Mouse (Mus musculus) stomach, postnatal 0 days (tissue): ENCODE data around the gene Cd28. TPM values are rescaled to one million over a fixed set of nuclear protein-coding genes. Genes with fewer than 3 reads are reported as not detected.

Experiments
- ATAC-seq: fragments of 200-750 bp; cut with Nextera tagmentation; 2 replicates; pipeline ENCODE4 v1.8.0; 2017; ENCODE audit not compliant: low FRiP score, low TSS enrichment
- DNase-seq: peaks from one replicate; pipeline ENCODE4 v3.0.0-alpha.2; 2016; ENCODE audit warnings: low spot score
- H3K27ac ChIP-seq: fragments of 300-500 bp; sonication (generic); replicated peaks from 2 replicates; pipeline ENCODE4 v1.5.1; 2014; ENCODE audit warnings: mild to moderate bottlenecking, control low read depth
- H3K27me3 ChIP-seq: fragments of 300-500 bp; sonication (generic); 2 replicates; pipeline ENCODE4 v1.6.1; 2014; ENCODE audit warnings: low read length; ENCODE audit not compliant: control insufficient read depth, insufficient read depth
- H3K36me3 ChIP-seq: fragments of 300-500 bp; sonication (generic); 2 replicates; pipeline ENCODE4 v1.6.1; 2014; ENCODE audit warnings: low read length, mixed read lengths; ENCODE audit not compliant: control insufficient read depth, insufficient read depth
- H3K4me1 ChIP-seq: fragments of 300-500 bp; sonication (generic); replicated peaks from 2 replicates; pipeline ENCODE4 v1.6.1; 2014; ENCODE audit warnings: antibody characterized with exemption; ENCODE audit not compliant: control insufficient read depth, insufficient read depth
- H3K4me2 ChIP-seq: fragments of 300-500 bp; sonication (generic); replicated peaks from 2 replicates; pipeline ENCODE4 v1.6.1; 2014; ENCODE audit warnings: low read depth, mild to moderate bottlenecking, control low read depth, moderate library complexity
- H3K4me3 ChIP-seq: fragments of 300-500 bp; sonication (generic); 2 replicates; pipeline ENCODE4 v1.5.1; 2014; ENCODE audit warnings: low read depth, low read length, control low read depth
- H3K9ac ChIP-seq: fragments of 300-500 bp; sonication (generic); 2 replicates; pipeline ENCODE4 v1.6.1; 2014; ENCODE audit warnings: mild to moderate bottlenecking, low read length, control low read depth, mixed read lengths
- H3K9me3 ChIP-seq: fragments of 300-500 bp; sonication (generic); 2 replicates; pipeline ENCODE4 v1.6.1; 2016; ENCODE audit warnings: low read length; ENCODE audit not compliant: control insufficient read depth
- CTCF ChIP-seq: IDR thresholded peaks from 2 replicates; pipeline ENCODE4 v1.5.1; 2016; ENCODE audit warnings: antibody characterized with exemption, low read depth, mild to moderate bottlenecking, moderate library complexity
- EP300 ChIP-seq: optimal IDR thresholded peaks from 2 replicates; pipeline ENCODE3; 2016; ENCODE audit warnings: antibody characterized with exemption
- WGBS: fragments of 180-500 bp; shearing (Covaris S2); extraction: QIAGEN DNeasy Blood & Tissue Kit; methylation state at CpG from one replicate; pipeline ENCODE4 v1.1.7; 2014; 5-methylcytosine and 5-hydroxymethylcytosine counted together
- polyA plus RNA-seq: library from polyadenylated mRNA; unstranded; fragments of >200 nt; fragmentation: Nextera tagmentation; extraction: Ambion mirVana; gene quantifications from 2 replicates; pipeline ENCODE4 v1.2.1, GENCODE M21; 2015

Gene Cd28
- 0.06 and 0.18 TPM in 2 replicates for polyA plus RNA-seq

DNA sequence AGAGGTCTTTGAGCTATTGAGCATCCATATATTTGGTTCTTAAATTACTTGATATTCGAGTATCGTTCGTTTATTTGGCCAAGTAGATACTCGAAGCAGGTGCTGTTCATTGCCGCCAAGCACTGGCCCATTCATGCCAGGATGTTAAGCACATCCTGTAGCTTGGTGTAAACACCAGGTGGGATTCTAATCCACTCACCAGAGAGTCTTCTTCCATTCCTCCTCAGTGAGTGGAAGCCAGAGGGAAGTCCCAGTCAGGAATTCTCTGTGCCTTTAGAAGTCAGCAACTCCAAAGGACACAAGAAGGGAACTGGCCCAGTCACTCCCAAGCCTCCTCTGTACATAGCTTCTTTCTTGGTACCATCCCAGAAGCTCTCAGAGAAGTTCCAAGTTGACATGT is at the start of gene Cd28:
Gene Cd28 (plus strand): TSS at position 234 of the 400 bp plus-strand sequence.
- Histone ChIP-seq H3K4me2 (no peak within 1 kb of the TSS), H3K9me3 (no peaks in the 10 kb centered on the region), H3K4me1 (no peaks in the 10 kb centered on the region), H3K27me3 (no peaks in the 10 kb centered on the region), H3K36me3 (no peaks in the 10 kb centered on the region), H3K4me3 (no peak within 1 kb of the TSS), H3K27ac (no peak within 1 kb of the TSS), H3K9ac (no peak within 1 kb of the TSS)
- TF ChIP-seq EP300 (no peak), CTCF (no peak)
- DNase-seq: no peak
- no peak for ATAC-seq
- 83% methylated on average over 5 of the region's 5 CpGs for WGBS

DNA sequence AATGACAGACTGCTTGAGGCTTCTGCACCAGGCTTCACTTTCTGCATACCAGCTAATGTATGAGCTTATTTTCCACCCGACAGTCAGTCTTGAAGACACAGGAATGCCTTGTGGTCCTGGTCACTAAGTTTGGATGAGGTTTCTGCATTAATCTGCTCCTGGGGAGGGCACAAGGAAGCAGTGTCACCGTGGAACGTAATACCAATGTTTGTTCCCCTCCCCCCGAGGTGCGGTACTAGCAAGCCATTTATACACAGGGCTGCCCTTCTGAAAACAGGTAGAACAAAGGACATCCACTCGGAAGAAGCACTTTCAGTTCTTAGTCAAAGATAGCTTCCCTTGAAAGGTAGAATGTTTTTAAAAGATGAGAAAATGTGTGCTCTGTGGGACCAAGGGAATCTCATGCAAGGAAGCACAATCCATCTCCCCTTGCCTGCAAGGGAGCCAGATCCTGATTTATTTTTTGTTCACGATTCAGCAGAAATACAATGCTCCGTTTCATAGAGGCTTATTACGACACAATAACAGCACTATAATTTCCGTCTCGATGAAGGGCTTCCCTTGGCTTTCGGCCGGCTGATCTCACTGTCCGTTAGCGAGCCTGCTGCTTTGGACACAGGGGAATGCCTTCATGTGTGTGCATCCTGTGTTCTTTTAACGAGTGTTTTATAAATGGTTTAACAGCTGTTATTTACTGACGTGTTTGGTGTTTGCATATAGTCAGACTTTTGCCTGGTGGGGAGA is 48.6 kb upstream of the Cd28 start:
- Histone ChIP-seq H3K4me2 (peak overlapping the region; percentile 31), H3K4me3 (0 out of 2 replicates have a peak overlapping the region, but pooled peaks have one; percentile 15), H3K9me3 (no peaks in the 10 kb centered on the region), H3K9ac (no peak overlapping the region), H3K4me1 (no peaks in the 10 kb centered on the region), H3K27ac (peak overlapping the region; percentile 56), H3K36me3 (no peaks in the 10 kb centered on the region), H3K27me3 (no peaks in the 10 kb centered on the region)
- peak; percentile 68 for DNase-seq
- 40% methylated on average over 17 of the region's 17 CpGs for WGBS
- ATAC-seq: peak; percentile 77
- TF ChIP-seq EP300 (no peak), CTCF (no peak)

GRCm38 (mm10) chr1:60669048-60669447 is 47.6 kb upstream of the Cd28 start:
- no peaks in the 10 kb centered on the region for H3K27me3 ChIP-seq
- no peak overlapping the region for H3K9ac ChIP-seq
- H3K9me3 ChIP-seq: no peaks in the 10 kb centered on the region
- 0 out of 2 replicates have a peak overlapping the region, but pooled peaks have one; percentile 8 for H3K27ac ChIP-seq
- DNase-seq (peak; percentile 61), ATAC-seq (peak; percentile 96)
- H3K36me3 ChIP-seq: no peaks in the 10 kb centered on the region
- H3K4me1 ChIP-seq: no peaks in the 10 kb centered on the region
- no peak for TF ChIP-seq CTCF
- no peak for TF ChIP-seq EP300
- no peak overlapping the region for H3K4me3 ChIP-seq
- 44% methylated on average over 9 of the region's 9 CpGs for WGBS
- H3K4me2 ChIP-seq: no peak overlapping the region

GRCm38 (mm10) chr1:60669664-60670063 is 46.9 kb upstream of the Cd28 start:
- 93% methylated on average over 2 of the region's 2 CpGs for WGBS

GRCm38 (mm10) chr1:60670172-60670571 is 46.4 kb upstream of the Cd28 start:
- WGBS: 81% methylated on average over 5 of the region's 5 CpGs
- H3K4me1 ChIP-seq: no peaks in the 10 kb centered on the region
- TF ChIP-seq CTCF (no peak), EP300 (no peak)
- H3K4me2 ChIP-seq: no peak overlapping the region
- no peak overlapping the region for H3K27ac ChIP-seq
- no peak overlapping the region for H3K9ac ChIP-seq
- DNase-seq: no peak
- H3K9me3 ChIP-seq: no peaks in the 10 kb centered on the region
- no peaks in the 10 kb centered on the region for H3K36me3 ChIP-seq
- no peak for ATAC-seq
- H3K27me3 ChIP-seq: no peaks in the 10 kb centered on the region
- H3K4me3 ChIP-seq: no peak overlapping the region

More at GRCm38 (mm10) chr1:60669664-60670063, 46.9 kb upstream of the Cd28 start:
- Histone ChIP-seq H3K9ac (no peak overlapping the region), H3K27me3 (no peaks in the 10 kb centered on the region), H3K36me3 (no peaks in the 10 kb centered on the region), H3K4me3 (no peak overlapping the region), H3K9me3 (no peaks in the 10 kb centered on the region), H3K4me1 (no peaks in the 10 kb centered on the region), H3K27ac (no peak overlapping the region), H3K4me2 (no peak overlapping the region)
- no peak for ATAC-seq
- TF ChIP-seq CTCF: no peak
- no peak for TF ChIP-seq EP300
- DNase-seq: no peak

DNA sequence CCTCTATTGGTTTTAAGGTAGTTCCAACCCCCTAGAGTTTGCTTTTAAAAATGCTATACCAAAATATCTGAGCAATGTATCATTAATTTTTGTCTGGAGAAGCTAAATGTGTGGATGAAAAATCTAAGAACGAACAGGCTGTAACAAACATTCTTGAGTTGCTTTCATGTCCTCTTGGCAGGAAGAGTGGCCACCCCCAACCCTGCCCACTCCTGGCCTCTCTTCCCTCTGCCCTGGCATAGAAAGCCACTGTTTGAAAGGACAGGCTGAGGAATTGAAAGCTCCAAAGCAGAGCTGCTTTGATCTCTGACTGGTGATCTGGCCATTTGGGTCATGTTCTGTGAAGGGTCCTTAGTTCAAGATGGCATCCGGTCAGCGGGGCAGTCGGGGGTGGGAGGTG is 32.8 kb upstream of the Cd28 start:
- no peak for DNase-seq
- no peak for ATAC-seq
- 88% methylated on average over 4 of the region's 4 CpGs for WGBS

More for the DNA sequence above, 32.8 kb upstream of the Cd28 start:
- H3K27me3 ChIP-seq: no peaks in the 10 kb centered on the region
- H3K4me3 ChIP-seq: no peak overlapping the region
- no peak overlapping the region for H3K9ac ChIP-seq
- no peak overlapping the region for H3K27ac ChIP-seq
- H3K36me3 ChIP-seq: no peaks in the 10 kb centered on the region
- no peaks in the 10 kb centered on the region for H3K9me3 ChIP-seq
- H3K4me2 ChIP-seq: no peak overlapping the region
- no peaks in the 10 kb centered on the region for H3K4me1 ChIP-seq
- TF ChIP-seq CTCF (no peak), EP300 (no peak)
